Mouse (Mus musculus) hindbrain, embryonic 12.5 days (tissue): Measurements from ENCODE around the gene Msmp. TPM values are rescaled to one million over a fixed set of nuclear protein-coding genes. Genes with fewer than 3 reads are reported as not detected.

Experiments used
- ATAC-seq: fragments of 200-750 bp; cut with Nextera tagmentation; 2 replicates; pipeline ENCODE4 v1.8.0; 2017; ENCODE audit warnings: moderate TSS enrichment; ENCODE audit not compliant: low FRiP score
- H3K27ac ChIP-seq: fragments of 300-500 bp; sonication (generic); 2 replicates; pipeline ENCODE4 v1.5.1; 2016; ENCODE audit warnings: mild to moderate bottlenecking
- H3K27me3 ChIP-seq: fragments of 300-500 bp; sonication (generic); 2 replicates; pipeline ENCODE4 v1.6.1; 2016; ENCODE audit warnings: mild to moderate bottlenecking
- H3K36me3 ChIP-seq: fragments of 300-500 bp; sonication (generic); 2 replicates; pipeline ENCODE4 v1.6.1; 2016; ENCODE audit warnings: mild to moderate bottlenecking
- H3K4me1 ChIP-seq: fragments of 300-500 bp; sonication (generic); 2 replicates; pipeline ENCODE4 v1.6.1; 2016
- H3K4me2 ChIP-seq: fragments of 300-500 bp; sonication (generic); replicated peaks from 2 replicates; pipeline ENCODE4 v1.6.1; 2016; ENCODE audit warnings: mild to moderate bottlenecking
- H3K4me3 ChIP-seq: fragments of 300-500 bp; sonication (generic); 2 replicates; pipeline ENCODE4 v1.5.1; 2016; ENCODE audit warnings: mild to moderate bottlenecking
- H3K9ac ChIP-seq: fragments of 300-500 bp; sonication (generic); 2 replicates; pipeline ENCODE4 v1.6.1; 2016; ENCODE audit warnings: mild to moderate bottlenecking, moderate library complexity
- H3K9me3 ChIP-seq: fragments of 300-500 bp; sonication (generic); replicated peaks from 2 replicates; pipeline ENCODE4 v1.6.1; 2016; ENCODE audit warnings: mild to moderate bottlenecking
- WGBS: fragments of 180-500 bp; shearing (Covaris S2); methylation state at CpG from one replicate; pipeline ENCODE4 v1.1.7; 2016; 5-methylcytosine and 5-hydroxymethylcytosine counted together
- polyA plus RNA-seq: library from polyadenylated mRNA; unstranded; fragments of >200 nt; fragmentation: Nextera tagmentation; extraction: Ambion mirVana; gene quantifications from 2 replicates; pipeline ENCODE4 v1.2.1, GENCODE M21; 2016

Gene Msmp
- polyA plus RNA-seq, 1 experiment from 2014 or later: 2.4 TPM

DNA sequence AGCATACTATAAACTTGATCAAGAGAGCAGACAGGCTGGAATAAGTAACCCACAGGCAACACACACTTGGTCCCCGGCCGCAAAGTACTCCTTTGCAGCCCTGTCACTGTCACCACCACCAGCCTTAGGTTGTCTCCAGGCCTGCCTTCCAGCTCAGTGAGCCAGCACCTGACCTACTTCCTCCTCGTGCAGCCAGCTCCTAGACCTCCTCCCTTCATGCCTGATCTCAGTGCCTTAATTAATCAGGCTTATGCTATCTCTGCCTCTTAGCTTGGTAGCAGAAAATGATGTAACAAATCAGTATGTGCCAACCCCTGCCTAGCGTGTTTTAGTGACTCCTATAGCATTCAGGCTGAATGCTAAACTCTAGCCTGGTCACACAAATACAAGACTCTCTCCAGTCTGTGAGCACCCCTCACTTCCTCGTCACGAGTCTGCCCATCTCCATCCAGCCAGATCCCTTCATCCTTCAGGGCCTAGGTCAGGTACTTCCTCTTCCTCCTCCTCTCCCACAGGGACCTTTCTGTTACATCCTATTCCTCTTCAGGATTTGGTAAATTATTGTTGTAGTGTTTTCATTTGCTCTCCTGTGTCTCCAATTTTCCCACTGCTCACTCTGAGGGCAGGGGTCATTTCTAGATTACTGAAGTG, 12.8 kb downstream of the Msmp start:
- H3K27ac ChIP-seq: no peak overlapping the region
- no peak overlapping the region for H3K4me3 ChIP-seq
- no peaks in the 10 kb centered on the region for H3K27me3 ChIP-seq
- WGBS: 87% methylated on average over 6 of the region's 6 CpGs
- H3K36me3 ChIP-seq: peaks cover 75% of the 10 kb centered on the region
- no peaks in the 10 kb centered on the region for H3K9me3 ChIP-seq
- no peak for ATAC-seq
- H3K9ac ChIP-seq: no peak overlapping the region
- H3K4me1 ChIP-seq: peaks cover 19% of the 10 kb centered on the region
- no peak overlapping the region for H3K4me2 ChIP-seq

DNA sequence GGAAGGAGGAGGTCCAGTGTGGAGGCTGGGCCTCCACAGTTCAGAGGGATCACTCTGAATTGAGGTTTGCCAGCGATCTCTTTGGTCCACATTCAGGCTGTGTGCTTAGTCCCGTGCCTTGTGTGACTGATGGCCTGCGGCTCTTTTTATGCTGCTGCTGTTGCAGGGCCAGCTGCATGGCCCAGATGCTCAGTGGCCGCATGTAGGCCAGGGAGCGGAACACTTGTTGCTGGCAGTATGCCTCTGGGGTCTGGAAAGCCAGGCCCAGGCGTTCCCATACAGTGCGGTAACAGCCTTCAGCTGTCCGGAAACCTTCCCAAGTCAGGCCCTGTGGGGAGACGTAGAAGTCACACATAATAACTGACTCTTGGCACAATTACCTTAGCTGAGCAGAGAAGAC, 17.2 kb downstream of the Msmp start:
- Histone ChIP-seq H3K9me3 (no peaks in the 10 kb centered on the region), H3K36me3 (peaks cover 76% of the 10 kb centered on the region), H3K4me2 (no peak overlapping the region), H3K27ac (no peak overlapping the region), H3K27me3 (no peaks in the 10 kb centered on the region), H3K4me3 (no peak overlapping the region), H3K9ac (no peak overlapping the region), H3K4me1 (peaks cover 14% of the 10 kb centered on the region)
- 93% methylated on average over 9 of the region's 9 CpGs for WGBS
- ATAC-seq: no peak

DNA sequence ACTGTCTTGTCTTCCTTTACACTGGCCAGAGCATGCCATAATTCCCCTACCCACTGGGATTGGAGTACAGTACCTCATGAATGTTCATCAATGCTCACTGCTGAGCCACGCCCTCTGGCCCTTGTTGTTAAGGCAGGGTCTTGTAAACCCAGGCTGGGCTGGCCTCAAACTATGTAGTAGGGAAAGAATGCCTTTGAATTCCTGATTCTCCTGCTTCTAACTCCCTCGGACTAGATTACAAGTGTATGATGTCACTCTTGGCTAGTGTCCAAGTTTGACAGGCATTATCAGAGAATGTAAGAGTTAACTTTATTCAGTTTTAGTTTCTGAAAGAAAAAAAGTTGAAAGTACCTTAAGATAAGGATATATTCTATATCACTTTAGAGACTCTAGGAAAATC, 20.1 kb downstream of the Msmp start:
- 68% methylated on average over 2 of the region's 2 CpGs for WGBS
- Histone ChIP-seq H3K9ac (no peak overlapping the region), H3K4me1 (peaks cover 36% of the 10 kb centered on the region), H3K4me3 (no peak overlapping the region), H3K27me3 (no peaks in the 10 kb centered on the region), H3K27ac (no peak overlapping the region), H3K36me3 (peaks cover 47% of the 10 kb centered on the region), H3K9me3 (no peaks in the 10 kb centered on the region), H3K4me2 (peak overlapping the region; percentile 92; the same call in 1 of the 2 replicates)
- no peak for ATAC-seq

DNA sequence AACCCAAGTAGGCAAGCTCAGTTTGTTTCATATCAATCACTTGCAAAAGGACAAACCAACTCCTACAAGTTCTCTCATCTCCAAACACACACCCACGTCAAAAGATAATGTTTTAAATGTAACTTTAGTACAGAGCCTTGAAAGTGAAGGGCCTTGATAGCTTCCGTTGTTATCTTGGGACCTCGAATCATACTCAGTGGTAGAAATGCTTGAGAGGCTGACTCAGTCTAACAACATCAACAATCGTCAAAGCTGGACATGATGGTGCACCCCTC, 20.8 kb downstream of the Msmp start:
- WGBS: 89% methylated on average over 4 of the region's 4 CpGs
- peak overlapping the region; percentile 92 for H3K4me2 ChIP-seq
- H3K27me3 ChIP-seq: no peaks in the 10 kb centered on the region
- H3K9me3 ChIP-seq: no peaks in the 10 kb centered on the region
- peaks cover 43% of the 10 kb centered on the region for H3K4me1 ChIP-seq
- no peak overlapping the region for H3K9ac ChIP-seq
- H3K27ac ChIP-seq: no peak overlapping the region
- H3K36me3 ChIP-seq: peaks cover 40% of the 10 kb centered on the region
- H3K4me3 ChIP-seq: peak overlapping the region; percentile 85
- no peak for ATAC-seq

DNA sequence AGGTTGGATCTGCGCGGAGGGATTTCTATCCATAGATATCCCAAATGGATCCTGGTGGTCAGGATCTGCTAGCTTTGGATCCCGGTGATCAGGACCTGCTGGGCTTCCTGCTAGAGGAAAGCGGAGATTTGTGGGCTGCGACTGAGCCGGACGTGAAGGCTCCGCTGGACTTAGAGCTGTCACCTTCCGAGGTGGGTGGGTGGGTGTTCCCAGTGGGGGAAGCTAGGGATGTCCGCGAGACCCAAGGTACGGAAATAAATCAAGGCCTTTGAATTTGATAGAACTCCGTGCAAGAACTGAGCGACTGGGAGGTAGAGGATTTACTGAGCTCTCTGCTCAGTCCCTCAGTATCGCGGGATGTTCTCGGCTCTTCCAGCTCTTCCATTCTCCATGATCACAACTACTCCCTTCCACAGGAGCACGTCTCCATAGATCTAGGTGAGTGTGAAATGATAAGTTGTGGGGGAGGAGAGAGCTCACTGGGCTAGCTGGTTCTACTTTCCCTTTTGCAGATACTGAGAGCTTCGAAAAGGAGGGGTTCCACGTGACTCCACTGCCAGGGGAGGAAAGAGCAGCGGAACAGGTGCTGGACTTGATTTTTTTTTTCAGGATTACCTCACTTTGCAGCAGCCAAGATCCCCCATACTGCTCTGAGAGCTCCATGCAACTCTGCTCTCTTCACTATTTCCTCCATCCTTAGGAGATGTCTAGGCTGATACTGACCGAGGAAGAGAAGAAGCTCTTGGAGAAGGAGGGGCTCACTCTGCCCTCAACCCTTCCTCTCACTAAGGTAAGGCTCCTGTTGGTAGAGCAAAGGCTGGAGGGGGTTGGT, 21.3 kb downstream of the Msmp start:
- 6% methylated on average over 22 of the region's 22 CpGs for WGBS
- Histone ChIP-seq H3K36me3 (peaks cover 34% of the 10 kb centered on the region), H3K9me3 (no peaks in the 10 kb centered on the region), H3K4me2 (peak overlapping the region; percentile 92), H3K27me3 (no peaks in the 10 kb centered on the region), H3K9ac (peak overlapping the region; percentile 93), H3K27ac (peak overlapping the region; percentile 97), H3K4me1 (peaks cover 49% of the 10 kb centered on the region), H3K4me3 (peak overlapping the region; percentile 85)
- peak; percentile 55 for ATAC-seq

DNA sequence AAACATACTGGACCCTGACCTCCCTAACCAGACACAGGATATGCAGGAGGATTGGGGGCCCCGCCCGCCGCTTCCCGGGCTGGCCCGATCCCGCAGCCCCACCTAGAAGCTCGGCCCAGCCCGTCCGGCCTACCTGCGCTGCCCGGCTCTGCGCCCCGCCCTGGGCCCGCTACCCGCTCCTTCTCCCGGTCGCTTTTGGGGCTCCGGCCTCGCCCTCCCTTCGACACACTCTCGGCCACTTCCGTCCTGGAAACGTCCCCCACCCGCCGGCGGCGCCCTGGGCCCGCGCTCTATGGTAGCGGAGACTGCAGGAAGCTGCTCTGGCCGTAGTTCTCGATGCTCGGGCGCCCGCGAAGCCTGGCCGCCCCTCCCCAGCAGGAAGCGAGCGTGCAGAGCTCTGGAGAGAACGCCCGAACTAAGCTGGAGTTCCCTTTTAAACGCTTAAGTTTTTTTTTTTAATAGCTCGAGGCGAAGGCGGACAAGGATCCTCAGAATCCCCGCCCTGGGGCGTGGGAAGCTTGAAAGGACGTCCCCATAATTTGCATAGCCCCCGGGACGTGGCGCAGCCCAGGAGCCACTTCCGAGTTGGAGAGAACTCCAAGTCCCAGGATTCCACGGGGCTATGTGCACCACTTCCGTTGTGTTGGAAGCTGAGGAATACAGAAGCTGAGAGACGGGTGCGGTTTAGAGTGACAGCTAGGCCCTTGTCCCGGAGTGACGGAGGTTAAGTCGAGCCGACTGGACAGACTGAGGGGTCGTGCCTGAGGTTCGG, 22.1 kb downstream of the Msmp start, which contains the start of the genes Creb3 and Tln1:
Gene Creb3 (plus strand): TSS at position 336 of the 772 bp plus-strand sequence.
Gene Tln1 (minus strand): TSS at position 695 of the 772 bp plus-strand sequence.
- Histone ChIP-seq H3K4me2 (peak within 1 kb of the TSS; percentile 92), H3K9ac (peak within 1 kb of the TSS; percentile 93), H3K27me3 (no peaks in the 10 kb centered on the region), H3K4me1 (peaks cover 55% of the 10 kb centered on the region), H3K27ac (peak within 1 kb of the TSS; percentile 97), H3K9me3 (no peaks in the 10 kb centered on the region), H3K36me3 (peaks cover 26% of the 10 kb centered on the region), H3K4me3 (peak within 1 kb of the TSS; percentile 85)
- peak; percentile 96 for ATAC-seq
- under 1% methylated on average over 61 of the region's 62 CpGs for WGBS

DNA sequence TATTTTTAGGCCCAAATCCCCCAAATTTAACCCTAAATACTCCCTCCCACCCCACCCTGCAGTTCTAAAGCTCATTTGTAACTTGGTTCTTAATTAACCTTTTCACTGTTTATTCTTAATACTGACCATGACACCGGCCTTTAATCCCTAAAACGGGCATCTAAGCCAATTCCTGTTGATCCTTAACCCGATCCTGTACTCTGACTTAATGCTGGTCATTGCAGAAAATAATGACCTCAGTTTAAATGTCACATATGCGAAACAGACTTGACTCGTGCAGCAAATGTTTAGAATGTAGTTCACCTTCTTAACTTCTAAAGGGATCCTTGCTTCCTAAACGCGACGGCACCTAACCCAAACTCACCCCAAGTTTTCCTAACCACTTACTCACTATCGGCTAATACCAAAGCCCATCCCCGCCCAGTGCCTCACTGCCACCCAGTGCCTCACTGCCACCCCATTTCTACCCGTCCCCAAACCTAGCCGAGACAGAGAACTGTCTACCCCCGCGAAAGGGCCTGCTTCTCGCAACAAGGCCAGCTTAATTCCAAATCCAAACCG, 22.8 kb downstream of the Msmp start:
- H3K4me3 ChIP-seq: peak overlapping the region; percentile 85
- peak overlapping the region; percentile 92 for H3K4me2 ChIP-seq
- no peaks in the 10 kb centered on the region for H3K27me3 ChIP-seq
- H3K9me3 ChIP-seq: no peaks in the 10 kb centered on the region
- H3K4me1 ChIP-seq: peaks cover 55% of the 10 kb centered on the region
- peak overlapping the region; percentile 93 for H3K9ac ChIP-seq
- WGBS: 4% methylated on average over 16 of the region's 16 CpGs
- peaks cover 20% of the 10 kb centered on the region for H3K36me3 ChIP-seq
- peak; percentile 44 for ATAC-seq
- peak overlapping the region; percentile 97 for H3K27ac ChIP-seq

DNA sequence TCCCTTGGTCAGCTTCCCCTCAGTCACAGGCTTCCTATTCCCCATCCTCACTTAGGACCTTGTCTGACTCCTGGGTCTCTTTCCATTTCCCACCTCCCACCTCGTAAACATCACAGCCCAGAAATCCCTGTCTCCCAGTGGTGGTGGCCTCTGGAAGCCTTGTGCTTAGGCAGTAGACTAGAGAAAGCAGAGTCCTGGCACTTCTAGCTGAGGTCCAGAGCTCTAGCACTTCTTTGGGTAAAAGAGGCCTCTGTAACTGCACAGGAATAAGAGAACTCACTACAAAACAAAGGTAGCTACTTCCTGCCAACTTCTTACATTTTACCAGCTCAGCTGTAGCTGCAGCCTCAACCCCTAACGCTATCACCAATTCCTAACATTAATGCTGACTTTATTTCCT, 23.3 kb downstream of the Msmp start:
- peak overlapping the region; percentile 85 for H3K4me3 ChIP-seq
- H3K36me3 ChIP-seq: peaks cover 18% of the 10 kb centered on the region
- H3K27ac ChIP-seq: no peak overlapping the region
- no peaks in the 10 kb centered on the region for H3K9me3 ChIP-seq
- 35% methylated on average over 2 of the region's 2 CpGs for WGBS
- peak overlapping the region; percentile 93 for H3K9ac ChIP-seq
- no peaks in the 10 kb centered on the region for H3K27me3 ChIP-seq
- no peak for ATAC-seq
- peak overlapping the region; percentile 92 for H3K4me2 ChIP-seq
- H3K4me1 ChIP-seq: peaks cover 55% of the 10 kb centered on the region

DNA sequence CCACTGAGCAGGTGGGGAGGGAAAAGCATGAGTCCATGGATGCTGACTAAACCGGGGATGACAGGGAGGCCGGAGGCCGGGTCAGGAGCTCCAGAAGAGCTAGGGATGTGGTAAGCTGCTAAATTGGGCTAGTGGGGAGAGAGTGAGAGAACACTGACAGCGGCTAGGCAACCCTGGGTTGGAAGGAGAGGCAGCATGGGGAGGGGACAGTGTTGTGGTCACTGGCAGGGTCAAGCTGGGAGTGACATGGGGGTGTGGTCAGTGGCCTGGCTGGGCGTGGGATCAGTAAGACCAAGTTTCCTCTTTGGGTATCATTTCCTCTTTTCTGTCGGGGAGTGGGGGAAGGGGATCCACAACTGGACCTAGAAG, 24.1 kb downstream of the Msmp start:
- no peak for ATAC-seq
- Histone ChIP-seq H3K4me3 (0 out of 2 replicates have a peak overlapping the region, but pooled peaks have one; percentile 10), H3K36me3 (peaks cover 18% of the 10 kb centered on the region), H3K4me2 (peak overlapping the region; percentile 92), H3K27ac (no peak overlapping the region), H3K4me1 (peaks cover 55% of the 10 kb centered on the region), H3K27me3 (no peaks in the 10 kb centered on the region), H3K9me3 (no peaks in the 10 kb centered on the region), H3K9ac (peak overlapping the region; percentile 3)
- WGBS: 43% methylated on average over 6 of the region's 6 CpGs

DNA sequence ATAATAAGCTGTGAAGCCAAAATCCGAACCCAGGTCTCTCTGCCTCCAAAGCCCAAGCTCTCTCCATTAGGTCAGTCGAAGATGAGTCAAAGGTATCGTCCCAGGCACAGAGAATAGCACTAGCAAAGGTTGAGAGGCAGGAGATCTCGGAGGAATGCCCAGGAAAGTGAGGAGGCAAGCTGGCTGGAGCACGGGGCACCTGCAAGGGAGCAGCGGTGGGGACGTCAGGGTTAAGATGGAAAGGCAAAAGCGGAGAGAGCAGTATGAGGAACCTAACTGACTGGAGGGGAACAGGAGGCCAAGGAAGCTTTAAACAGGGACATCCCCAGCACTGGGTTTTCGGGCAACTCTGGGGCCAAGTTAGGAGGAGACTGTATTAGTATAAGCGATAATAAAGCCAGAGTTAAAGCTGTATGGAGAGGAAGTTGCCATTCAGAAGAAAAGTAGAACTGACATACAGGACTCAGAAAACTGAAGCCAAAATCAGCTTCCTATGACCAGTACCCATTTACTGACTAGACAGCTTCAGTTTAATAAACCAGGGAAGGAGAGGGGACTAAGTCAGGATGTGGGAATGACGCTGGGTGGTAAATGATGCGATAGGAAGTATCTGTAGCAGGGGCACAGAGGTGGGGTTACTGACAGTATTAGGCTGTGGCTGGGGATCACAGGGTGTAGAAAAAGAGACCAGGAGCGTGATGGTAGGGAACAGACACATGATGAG, 24.6 kb downstream of the Msmp start:
- no peak for ATAC-seq
- Histone ChIP-seq H3K27ac (no peak overlapping the region), H3K9me3 (no peaks in the 10 kb centered on the region), H3K27me3 (no peaks in the 10 kb centered on the region), H3K36me3 (peaks cover 18% of the 10 kb centered on the region), H3K4me3 (no peak overlapping the region), H3K9ac (peak overlapping the region; percentile 3), H3K4me2 (peak overlapping the region; percentile 92), H3K4me1 (peaks cover 55% of the 10 kb centered on the region)
- 76% methylated on average over 13 of the region's 13 CpGs for WGBS

DNA sequence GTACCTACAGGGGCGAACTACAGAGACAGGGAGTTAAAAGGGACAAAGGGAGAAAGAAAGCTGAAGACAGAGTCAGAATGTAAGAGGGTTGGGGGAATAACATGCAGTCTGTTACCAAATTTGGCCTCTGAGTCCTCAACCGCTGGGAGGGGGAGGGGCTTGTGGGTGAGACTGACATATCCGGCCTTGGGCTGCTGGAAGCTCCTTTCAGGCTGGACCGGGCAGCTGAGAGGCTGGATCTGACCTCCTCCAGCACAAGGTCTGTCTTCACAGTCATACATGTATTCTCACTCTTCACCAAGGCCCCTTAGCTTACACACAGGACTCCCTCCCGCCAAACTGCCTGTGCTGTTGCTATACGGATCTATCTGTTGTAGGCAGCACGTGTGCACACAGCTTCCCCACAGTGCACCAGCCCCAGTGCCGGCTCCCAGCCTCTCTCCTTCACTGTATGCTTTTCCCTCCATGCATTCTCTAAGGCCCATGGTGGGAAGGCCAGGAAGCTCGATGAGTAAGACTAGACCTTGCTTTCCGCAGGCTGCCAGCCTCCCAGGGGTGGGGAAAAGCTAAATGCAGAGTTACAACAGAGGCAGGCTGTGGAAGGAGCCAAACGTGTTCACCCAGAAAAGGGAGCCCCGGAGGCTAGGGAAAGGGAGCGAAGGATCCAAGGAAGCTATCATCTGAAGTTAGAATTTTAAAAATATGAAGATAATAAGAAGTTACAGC, 25.5 kb downstream of the Msmp start:
- no peak overlapping the region for H3K4me3 ChIP-seq
- WGBS: 19% methylated on average over 13 of the region's 13 CpGs

More for the DNA sequence above, 25.5 kb downstream of the Msmp start:
- Histone ChIP-seq H3K36me3 (peaks cover 25% of the 10 kb centered on the region), H3K4me2 (peak overlapping the region; percentile 39), H3K4me1 (peaks cover 50% of the 10 kb centered on the region), H3K27me3 (no peaks in the 10 kb centered on the region), H3K9ac (peak overlapping the region; percentile 44; the same call in 1 of the 2 replicates), H3K9me3 (no peaks in the 10 kb centered on the region), H3K27ac (peak overlapping the region; percentile 67)
- ATAC-seq: no peak
